In the genomic region with DNA sequence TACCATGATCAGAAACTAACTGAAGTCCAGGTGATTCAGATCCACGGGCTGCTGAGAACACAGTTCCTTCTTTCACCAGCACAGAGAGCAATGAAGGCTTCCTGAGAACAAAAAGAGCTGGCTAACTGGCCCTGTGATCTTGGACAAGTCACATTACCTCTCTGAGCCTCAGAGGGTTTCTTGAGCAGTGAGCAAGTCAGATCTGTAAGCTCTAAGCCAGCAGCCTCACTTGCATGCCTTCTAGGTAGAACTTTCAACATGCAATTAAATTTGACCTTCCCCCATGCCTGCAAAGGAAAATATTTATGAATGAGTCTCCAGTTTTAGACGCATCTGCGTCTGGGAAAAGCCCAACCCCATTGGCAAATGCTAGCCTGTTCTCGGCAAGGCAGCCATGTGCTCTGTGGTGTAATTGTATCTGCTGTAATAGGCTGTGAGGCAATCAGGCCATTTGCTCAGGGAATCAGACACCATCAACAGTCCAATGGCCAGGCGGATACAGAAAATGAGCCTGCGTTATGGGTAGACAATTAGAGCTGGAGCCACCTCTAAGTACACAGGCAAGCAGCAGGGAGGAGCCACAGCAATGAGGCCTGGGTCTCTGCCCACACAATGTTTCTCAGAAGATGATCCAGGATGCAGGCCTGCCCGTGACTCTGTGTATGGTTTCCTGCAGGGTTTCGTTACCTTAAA, we compare ENCODE assay signal across 8 mouse cellular contexts.
DNase-seq lines count a peak whose midpoint lies in the region; ATAC-seq and TF ChIP-seq lines count a peak whose summit lies in the region.

No protein-coding gene starts in this region.

- H3K4me3 ChIP-seq in limb, embryonic 11.5 days (ENCODE audit: low read depth, low read length) = no peak overlapping the region
- no peak overlapping the region for H3K4me3 ChIP-seq in neural tube, embryonic 14.5 days (ENCODE audit: low read depth, low read length)
- H3K4me3 ChIP-seq in heart, embryonic 10.5 days = no peak overlapping the region

- peak; percentile 86 for ATAC-seq in limb, embryonic 11.5 days (ENCODE audit: insufficient number of reproducible peaks, low FRiP score, low TSS enrichment, low read depth)
- ATAC-seq in neural tube, embryonic 14.5 days (ENCODE audit: low read depth) = peak; percentile 81; the same call in 1 of the 2 replicates

- no peak overlapping the region for H3K27ac ChIP-seq in limb, embryonic 11.5 days (replicated peaks; ENCODE audit: low read depth, low read length)
- H3K27ac ChIP-seq in neural tube, embryonic 14.5 days (ENCODE audit: low read depth, low read length) = no peak overlapping the region
- H3K27ac ChIP-seq in heart, embryonic 10.5 days = no peak overlapping the region

- no peak overlapping the region for H3K4me2 ChIP-seq in limb, embryonic 11.5 days (ENCODE audit: low read depth, severe bottlenecking)
- H3K4me2 ChIP-seq in neural tube, embryonic 14.5 days (ENCODE audit: low read depth, low read length) = no peak overlapping the region

- intact Hi-C loops in gastrocnemius, postnatal 14 days (cut with DNase I; ENCODE audit: low total_unique reads) = no loop called here
- intact Hi-C loops in heart, postnatal 36 days (cut with DNase I) = no loop called here

- TF ChIP-seq POLR2A in brain, embryonic 14.5 days (IDR thresholded peaks at IDR 0.05; ENCODE audit: borderline replicate concordance, extremely low read depth, insufficient read depth, insufficient read length, poor library complexity, severe bottlenecking) = no peak

- TF ChIP-seq CTCF in brain, embryonic 14.5 days (IDR thresholded peaks at IDR 0.05; ENCODE audit: borderline replicate concordance, extremely low read depth, insufficient read depth, insufficient read length) = no peak

- H3K9me3 ChIP-seq in limb, embryonic 11.5 days (ENCODE audit: control insufficient read depth, low read length) = no peaks in the 10 kb centered on the region
- no peaks in the 10 kb centered on the region for H3K9me3 ChIP-seq in neural tube, embryonic 14.5 days (ENCODE audit: control insufficient read depth, low read length)
- H3K9me3 ChIP-seq in heart, embryonic 10.5 days = no peaks in the 10 kb centered on the region

- peak; percentile 2 for DNase-seq in T-cell, adult 2 months (ENCODE audit: low spot score)
- DNase-seq in brain, embryonic 14.5 days (ENCODE audit: low read depth) = peak; percentile 81
- DNase-seq in gastrocnemius, postnatal 14 days = peak; percentile 45
- DNase-seq in limb, embryonic 11.5 days (ENCODE audit: low spot score) = peak; percentile 42
- DNase-seq in heart, embryonic 10.5 days (ENCODE audit: low spot score) = no peak
- DNase-seq in heart, postnatal 36 days = no peak
- no peak for DNase-seq in kidney, adult 11 months

- H3K9ac ChIP-seq in limb, embryonic 11.5 days (ENCODE audit: low read length) = no peak overlapping the region
- no peak overlapping the region for H3K9ac ChIP-seq in neural tube, embryonic 14.5 days (replicated peaks; ENCODE audit: low read depth, low read length)

- 49% methylated on average over 8 of the region's 8 CpGs for WGBS in limb, embryonic 11.5 days
- 44% methylated on average over 8 of the region's 8 CpGs for WGBS in neural tube, embryonic 14.5 days
- WGBS in heart, embryonic 10.5 days = 84% methylated on average over 8 of the region's 8 CpGs

- no peaks in the 10 kb centered on the region for H3K4me1 ChIP-seq in limb, embryonic 11.5 days (ENCODE audit: control insufficient read depth, insufficient read depth, low read length)
- H3K4me1 ChIP-seq in neural tube, embryonic 14.5 days (ENCODE audit: control insufficient read depth, insufficient read depth, low read length) = no peaks in the 10 kb centered on the region
- no peaks in the 10 kb centered on the region for H3K4me1 ChIP-seq in heart, embryonic 10.5 days

- H3K27me3 ChIP-seq in limb, embryonic 11.5 days (ENCODE audit: control insufficient read depth, insufficient read depth, low read length) = no peaks in the 10 kb centered on the region
- no peaks in the 10 kb centered on the region for H3K27me3 ChIP-seq in neural tube, embryonic 14.5 days (ENCODE audit: control insufficient read depth, insufficient read depth, low read length)
- H3K27me3 ChIP-seq in heart, embryonic 10.5 days (ENCODE audit: insufficient read depth, poor library complexity, severe bottlenecking) = no peaks in the 10 kb centered on the region

- H3K36me3 ChIP-seq in limb, embryonic 11.5 days (ENCODE audit: control insufficient read depth, insufficient read depth, low read length) = no peaks in the 10 kb centered on the region
- H3K36me3 ChIP-seq in neural tube, embryonic 14.5 days (ENCODE audit: control insufficient read depth, insufficient read depth, low read length) = no peaks in the 10 kb centered on the region
- H3K36me3 ChIP-seq in heart, embryonic 10.5 days = no peaks in the 10 kb centered on the region

Comparison
In these comparisons a context has a peak if more than half of its experiments do, and no peak if none do; other contexts are left out.
1. DNase-seq: peak in T-cell, adult 2 months (single experiment), brain, embryonic 14.5 days (single experiment), gastrocnemius, postnatal 14 days (single experiment) and limb, embryonic 11.5 days (single experiment); none in heart, embryonic 10.5 days (single experiment), heart, postnatal 36 days (0 of 2) and kidney, adult 11 months (single experiment).